Mouse (Mus musculus) c-Kit-positive CD71-positive TER-119-positive erythroid progenitor cells, embryonic 14.5 days (primary cell): ENCODE measurements at regions not wholly inside any gene's neighbourhood (a gene's known extent, or its start where the extent isn't known, plus 50 kb on each side); places are given as distances from the start of the nearest gene placed in this dataset.
A peak's percentile ranks its signal among the peaks of the same experiment; 100 is the strongest.

Experiments
- DNase-seq: peaks from one replicate; pipeline ENCODE4 v3.0.0-alpha.2; 2013; ENCODE audit warnings: low spot score

DNA sequence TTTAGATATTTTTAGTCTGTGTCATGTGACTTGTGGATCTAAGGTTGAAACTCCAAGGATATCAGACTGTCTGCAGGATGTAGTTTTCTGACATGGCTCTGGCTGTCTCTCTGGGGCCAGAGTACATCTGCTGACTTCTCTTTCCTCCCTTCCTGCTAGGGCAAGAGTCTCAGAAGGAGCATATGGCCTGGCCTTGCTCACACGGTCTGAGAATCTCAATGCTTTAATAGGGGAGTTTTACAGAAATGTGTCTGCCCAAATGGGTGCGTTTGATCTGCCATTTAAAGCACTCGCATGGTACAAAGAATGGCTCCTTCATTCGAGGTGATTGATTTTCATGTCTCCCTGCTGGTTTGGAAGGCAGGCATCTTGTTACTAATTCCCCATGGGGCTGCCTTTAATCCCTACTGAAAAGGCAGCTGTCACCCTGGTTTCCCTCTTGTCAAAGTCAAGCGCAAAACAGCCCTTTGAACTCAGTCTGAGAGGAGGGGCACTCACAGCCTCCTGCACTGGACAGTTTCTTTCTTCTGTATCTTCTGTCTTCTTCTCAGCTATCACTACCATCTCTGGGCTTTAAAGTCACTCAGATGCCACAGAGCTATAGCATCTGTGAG lies 199.7 kb upstream of the Eef2kmt start:
- DNase-seq = no peak

DNA sequence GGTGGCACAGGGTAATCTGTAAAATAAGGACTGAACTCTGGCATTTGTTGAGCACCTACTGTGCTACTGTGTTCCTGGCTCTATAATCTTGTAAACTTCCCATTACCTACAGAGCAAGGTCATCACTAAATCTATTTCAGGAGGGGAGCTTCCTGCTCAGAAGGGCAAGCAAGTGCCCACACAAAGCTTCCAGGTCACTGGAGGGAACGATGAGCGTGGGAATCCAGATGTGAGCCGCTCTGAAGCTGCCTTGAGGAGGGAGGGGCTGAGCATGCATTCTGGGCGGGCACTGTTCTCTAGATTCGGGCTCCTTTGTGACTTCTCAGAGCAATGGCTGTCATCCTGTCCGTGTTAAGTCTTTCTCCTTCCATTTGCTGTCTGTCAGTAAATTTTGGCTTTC lies 198.5 kb upstream of the Eef2kmt start:
- DNase-seq = no peak

DNA sequence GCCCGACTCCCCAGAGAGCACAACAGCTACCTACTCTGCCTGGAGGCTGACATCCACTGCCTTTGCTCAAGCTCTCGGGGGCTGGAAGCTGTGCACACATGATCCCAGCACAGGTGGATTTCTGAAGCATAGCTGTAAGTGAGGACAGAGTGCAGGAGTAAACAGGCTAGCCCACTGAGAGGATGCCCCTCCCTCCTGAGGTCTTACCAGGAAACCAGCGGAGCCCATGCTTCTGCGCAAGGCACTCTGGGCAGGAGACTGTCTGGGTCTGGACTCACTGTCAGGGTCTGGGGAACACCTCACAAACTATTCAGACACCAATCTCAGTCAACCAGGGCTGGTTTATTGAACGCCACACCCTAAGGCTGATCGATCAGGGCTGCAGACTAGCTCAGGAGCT lies 197.2 kb upstream of the Eef2kmt start:
- DNase-seq = no peak

DNA sequence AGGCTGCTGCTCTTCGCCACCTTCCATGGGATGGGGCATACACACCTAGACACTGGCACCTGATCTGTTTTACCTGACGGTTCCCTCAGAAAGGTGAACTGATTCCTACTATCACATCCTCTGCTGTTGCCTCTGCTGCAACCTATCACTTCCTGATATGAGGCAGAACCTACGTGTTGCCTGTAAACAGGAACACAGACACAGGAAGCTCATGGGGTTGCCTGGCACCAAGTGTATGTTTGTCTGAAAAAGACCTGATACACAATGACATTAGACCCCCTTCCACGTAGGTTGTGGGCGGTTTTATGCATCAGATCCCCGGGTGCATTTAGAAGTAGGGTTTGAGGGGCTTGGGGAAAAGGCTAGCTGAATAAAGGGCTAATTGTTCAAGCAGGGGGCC lies 190.0 kb upstream of the Eef2kmt start:
- no peak for DNase-seq

DNA sequence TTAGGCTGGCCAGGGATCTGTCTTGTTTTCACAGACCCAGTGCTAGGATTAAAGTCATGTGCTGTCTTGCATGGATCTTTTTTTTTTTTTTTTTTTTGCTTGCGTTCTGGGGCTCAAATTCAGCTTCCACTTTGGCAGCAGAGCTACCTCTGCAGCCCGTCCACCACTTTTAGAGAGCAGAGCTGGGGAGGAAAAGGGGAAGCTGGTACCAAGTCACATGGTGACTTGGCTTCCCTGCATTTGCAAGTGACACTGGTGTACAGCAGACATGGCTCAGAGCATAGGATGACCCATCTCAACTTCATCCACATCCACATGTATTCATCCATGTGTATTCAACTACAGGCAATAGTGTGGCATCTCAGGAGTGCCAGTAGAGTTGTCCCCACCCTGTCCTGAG lies 189.0 kb upstream of the Eef2kmt start:
- no peak for DNase-seq

DNA sequence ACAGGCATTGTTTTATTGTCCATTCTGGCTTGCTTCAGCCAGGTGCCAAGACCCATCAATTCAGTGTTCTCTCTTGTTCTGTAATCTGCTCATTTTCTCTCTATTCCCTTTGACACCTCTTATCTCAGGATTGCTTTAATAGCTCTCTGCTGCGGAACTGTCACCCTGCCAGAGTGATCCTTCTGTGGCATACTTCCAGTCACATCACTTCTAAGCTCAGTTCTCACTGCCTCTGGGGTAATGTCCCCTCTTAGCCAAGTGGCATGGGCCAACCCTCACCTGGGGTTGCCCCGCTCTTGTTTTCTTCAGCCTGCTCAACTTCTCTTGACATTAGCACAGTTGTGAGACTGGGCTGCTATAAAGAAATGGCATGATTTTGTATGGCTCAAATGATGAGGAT lies 183.9 kb upstream of the Eef2kmt start:
- DNase-seq = no peak

DNA sequence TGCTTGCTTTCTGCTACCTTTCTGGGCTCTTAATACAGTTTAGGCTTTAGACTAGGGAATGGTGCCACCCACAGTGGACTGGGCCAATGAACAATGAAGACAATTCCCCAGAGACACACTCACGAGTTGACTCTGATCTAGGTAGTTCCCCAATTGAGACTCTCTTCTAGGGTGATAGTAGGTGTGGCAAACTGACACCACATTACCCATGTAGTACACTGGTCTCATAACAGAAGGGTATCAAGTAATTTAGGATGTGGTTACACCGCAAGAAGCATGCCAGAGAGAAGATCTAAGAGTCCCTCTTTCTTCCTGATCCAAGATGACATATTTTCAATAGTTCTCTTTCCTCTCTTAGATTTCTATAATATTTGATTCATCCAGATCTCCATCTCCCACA lies 182.6 kb upstream of the Eef2kmt start:
- no peak for DNase-seq

DNA sequence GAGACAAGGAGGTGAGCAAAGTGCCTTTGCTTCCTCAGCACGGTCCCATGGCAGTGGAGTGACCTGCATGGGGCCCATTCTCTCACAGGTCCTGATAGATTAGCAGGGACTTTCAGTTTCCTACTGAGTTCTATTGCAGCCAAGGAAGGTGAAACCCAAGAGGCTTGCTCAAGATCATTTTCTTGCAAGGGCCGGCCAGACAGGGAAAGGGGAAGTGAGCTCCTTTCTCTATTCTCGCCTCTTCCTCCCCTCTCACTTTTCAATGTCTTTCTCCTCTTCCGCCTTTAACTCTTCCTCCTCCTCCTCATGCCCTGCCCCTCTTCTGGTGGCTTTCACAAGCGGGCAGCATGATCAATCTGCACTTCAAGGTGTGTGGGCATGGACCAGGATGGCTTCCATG lies 175.9 kb upstream of the Eef2kmt start:
- DNase-seq = no peak

DNA sequence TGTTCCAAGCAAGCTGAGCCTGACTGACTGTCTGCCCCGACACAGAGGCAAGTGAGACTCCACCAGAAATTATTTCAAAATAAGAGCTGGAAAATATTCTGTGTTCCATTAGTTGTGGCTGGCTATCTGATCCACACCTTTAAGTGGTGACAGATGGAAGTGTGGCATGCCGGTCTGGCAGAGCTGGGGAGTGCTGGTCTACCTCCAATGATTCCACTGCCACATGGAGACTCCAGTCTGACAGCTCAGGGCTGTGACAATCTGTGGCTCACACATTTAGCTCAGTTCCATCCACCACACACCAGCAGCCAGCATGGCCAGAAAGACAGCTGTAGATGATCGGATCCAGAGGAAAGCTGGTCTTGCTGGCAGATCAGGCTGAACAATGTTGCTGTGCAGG lies 175.3 kb upstream of the Eef2kmt start:
- no peak for DNase-seq

DNA sequence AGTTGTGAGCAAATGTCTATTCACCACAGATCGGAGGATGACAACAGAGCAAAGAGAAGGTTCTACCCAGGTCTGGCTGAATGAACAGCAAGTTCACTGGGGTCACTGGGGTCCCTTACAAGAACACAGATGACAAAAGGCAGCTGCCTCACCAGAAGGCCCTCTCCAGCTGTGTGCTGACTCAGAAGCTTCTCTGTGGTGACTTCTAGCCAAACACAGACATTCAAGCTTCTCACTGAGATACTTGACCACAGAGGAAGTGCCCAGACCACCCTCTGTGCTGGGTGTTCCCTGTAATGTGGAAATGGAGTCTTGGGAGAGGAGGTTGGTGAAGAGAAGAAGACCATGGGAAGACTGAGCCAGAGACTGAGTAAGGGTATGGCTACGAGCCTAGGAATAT lies 173.7 kb upstream of the Eef2kmt start:
- DNase-seq = no peak

DNA sequence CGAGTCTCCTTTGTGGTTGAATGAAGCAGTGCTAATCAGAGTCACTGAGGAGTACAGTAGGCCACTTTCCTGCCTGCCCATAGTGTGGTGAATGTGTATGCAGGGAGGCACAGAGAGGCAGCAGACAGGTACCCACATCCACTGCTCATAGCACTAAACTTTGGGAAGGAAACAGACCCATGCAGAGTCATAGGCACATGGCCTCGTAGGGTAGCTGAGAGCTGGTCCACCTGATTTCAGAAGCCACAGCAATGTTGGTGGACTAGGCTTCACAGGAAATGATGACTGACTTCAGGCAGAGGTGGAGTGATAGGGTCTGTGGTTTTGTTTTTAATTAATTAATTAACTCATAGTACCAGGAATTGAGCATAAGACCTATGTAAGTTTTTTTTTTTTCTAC lies 170.1 kb upstream of the Eef2kmt start:
- no peak for DNase-seq

DNA sequence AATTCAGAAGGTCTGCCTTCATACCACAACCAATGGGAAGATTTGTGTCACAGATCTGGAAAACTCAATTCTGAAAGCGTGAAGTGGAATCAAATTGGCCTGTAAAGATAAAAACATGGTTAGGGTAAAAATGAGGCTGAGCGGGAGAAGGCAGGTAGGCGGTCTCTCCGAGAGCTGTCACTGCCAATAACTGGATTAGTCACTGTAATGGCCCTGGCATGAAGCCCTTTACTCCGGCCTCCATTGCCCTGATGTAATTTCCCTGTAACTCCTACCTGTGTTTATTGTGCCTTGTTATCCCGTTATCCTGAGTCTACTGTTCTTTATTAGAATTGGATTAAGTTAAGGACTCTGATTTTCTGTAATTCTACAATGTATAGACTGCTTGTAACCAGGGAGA lies 166.3 kb upstream of the Eef2kmt start:
- DNase-seq = no peak

DNA sequence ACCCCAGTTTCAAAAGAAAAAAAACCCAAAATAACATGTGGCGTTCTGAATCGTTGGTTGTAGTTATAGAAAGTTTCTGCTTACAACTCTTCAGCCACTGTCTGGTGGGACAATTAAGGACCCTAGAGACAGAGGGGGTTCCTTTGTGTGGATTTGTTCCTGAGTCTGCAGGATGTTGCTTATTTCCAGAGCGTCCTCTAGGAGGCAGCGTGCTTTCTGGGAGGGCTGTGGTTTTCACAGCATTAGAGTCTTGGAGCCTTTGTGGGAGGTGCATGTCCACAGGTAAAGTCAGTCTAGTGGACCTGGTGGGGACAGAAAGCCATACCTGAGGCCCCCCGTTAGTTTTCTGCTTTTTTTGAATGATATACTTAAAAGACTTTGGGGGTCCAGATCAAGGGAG lies 165.8 kb upstream of the Eef2kmt start:
- no peak for DNase-seq

DNA sequence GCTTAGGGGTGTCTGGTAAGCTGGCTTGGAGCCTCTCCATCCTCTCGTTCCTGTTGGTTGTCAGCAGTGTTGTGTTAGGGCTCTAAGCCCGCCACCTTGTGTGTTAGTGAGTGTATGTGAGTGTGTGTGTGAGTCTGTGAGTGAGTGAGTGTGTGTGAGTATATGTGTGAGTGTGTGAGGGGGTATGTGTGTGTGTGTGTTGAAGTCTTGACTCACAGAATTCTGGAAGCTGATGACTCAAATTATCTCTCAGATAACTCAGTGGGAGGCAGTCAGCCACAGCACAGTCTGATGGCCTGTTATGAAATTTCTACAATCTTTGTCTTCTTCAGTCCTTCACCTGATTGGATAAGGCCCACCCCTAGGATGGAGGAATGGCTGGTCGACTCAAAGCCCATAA lies 163.7 kb upstream of the Eef2kmt start:
- no peak for DNase-seq

DNA sequence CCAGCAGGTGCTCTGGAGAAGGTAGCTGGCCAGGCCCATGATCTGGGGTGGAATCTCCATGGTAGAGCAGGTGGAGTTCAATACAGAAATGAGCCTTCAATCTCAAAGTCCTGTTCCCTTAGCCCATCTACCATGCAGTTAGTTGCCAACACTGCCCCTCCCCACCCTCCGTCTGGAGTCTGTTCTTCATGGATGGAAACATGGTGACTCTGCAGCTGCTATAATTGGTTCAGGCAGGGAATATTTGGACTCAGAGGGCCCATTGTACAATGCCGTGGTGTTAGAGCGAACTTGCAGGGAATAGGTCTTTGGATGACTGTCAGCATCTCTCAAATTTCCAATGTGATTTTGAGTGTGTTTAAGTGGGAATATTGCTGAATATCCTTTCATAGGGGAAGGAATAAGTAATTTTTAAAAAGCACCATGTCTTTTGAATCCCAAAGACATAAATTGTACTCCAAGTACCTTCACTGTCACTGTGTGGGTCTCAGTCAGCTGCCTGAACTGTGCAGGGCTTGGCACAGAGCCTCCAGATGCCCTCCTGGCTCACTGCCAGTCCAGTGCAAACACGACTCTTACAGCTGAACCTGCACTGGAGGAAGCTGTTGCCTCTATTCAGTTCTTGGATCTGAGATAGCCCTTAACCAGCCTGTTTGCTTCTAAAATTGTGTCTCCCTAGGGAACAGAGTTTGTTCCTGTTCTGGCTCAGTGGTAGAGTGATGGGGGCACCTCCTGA lies 162.8 kb upstream of the Eef2kmt start:
- DNase-seq = no peak

DNA sequence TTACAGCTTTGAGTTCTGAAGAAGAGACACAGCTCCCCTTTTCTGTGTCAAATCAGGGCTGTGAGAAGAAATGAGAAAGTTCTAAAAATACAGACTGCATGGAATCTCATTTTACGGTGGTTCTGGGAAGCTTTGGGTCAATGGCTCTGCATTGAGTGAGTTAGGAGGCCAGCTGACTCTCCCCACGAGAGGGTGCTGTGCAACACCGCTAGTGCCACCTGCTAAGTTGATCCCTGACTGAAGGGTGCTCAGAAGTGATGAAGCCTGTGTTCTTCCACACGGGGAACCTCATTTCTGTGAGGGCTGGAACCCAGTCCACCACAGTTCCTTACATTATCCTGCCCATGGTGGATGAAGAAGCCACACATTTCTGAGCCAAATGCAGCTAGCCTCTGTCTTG lies 159.5 kb upstream of the Eef2kmt start:
- DNase-seq = no peak

DNA sequence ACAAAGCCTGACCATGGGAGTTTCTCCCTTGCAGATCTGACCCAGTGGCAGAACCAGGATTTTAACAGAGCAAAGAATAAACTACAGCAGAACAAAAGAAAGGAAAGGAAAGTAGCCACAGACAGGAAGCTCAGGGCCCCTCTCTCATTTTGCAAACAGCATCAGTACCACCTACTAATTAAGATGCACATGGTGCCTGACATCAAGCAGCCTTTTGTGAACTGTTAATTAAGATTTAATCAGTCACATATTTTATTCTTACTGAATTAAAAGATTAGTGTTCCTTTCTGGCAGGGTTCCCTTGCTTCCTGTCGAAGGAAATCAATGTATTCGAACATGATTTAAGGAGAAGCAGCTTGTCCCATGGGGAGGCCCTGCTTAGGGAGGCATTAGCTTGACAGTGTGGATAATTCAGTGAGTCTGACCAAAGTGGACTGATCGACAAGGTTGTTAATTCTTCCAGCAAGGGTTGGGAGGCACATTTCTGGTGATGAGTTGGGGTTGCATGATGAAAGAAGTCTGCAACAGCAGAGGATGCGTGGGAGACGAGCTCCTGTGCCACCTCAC lies 156.1 kb upstream of the Eef2kmt start:
- no peak for DNase-seq

DNA sequence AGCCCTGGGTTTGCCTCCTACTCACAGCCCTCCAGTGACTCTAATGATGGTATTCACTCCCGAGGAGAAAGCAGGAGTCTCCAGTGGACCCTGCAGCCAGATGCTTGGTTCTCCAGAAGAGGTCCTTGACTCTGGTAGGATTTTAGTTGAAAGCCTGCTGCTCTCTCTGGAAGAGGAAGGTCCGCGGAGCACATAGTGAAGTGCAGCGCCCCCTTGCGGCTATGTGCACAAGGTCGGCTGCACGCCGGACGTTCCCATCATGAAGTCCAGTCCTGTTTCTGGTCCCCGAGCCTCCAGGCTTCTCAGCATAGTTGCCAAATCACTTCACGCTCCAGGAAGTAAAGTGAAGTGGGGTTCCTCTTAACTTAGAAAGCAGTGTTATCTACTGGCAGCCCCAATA lies 150.9 kb upstream of the Eef2kmt start:
- DNase-seq = peak; percentile 15

DNA sequence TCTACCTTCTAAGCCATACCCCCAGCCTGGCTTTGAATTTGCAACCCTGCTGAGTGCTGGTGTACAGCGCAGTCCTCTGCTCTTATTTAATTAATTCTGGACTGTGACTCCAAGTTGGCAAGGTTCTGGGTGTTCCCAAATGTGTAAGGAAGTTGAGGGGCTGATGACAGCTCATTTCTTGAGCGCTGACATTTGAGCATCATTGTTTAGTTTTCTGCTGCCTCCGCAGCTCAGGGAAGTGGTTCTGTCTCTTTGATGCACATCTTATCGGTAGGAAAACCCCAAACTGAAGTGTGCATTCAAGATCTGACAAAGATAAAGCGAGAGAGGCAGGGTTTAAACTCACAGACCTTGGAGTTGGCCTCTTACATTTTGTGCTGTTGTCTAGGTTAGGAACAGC lies 137.6 kb upstream of the Eef2kmt start:
- no peak for DNase-seq

DNA sequence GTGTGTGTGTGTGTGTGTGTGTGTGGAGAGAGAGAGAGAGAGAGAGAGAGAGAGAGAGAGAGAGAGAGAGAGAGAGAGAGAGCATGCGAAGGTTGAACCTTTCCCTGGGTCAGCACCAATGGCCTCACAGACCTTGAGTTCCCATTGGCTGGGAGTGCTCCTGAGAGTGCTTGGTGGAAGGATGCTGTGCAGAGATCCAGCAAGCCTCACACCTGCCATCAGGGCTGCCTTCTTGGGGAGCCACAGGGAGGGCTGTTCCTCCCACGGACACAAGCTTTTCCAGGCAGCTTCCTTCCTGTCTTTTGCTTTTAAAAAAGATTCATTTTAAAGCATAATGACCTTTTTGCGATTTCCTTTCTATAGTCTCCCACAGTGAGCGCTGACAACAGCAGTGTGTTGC lies 127.1 kb upstream of the Eef2kmt start:
- no peak for DNase-seq

DNA sequence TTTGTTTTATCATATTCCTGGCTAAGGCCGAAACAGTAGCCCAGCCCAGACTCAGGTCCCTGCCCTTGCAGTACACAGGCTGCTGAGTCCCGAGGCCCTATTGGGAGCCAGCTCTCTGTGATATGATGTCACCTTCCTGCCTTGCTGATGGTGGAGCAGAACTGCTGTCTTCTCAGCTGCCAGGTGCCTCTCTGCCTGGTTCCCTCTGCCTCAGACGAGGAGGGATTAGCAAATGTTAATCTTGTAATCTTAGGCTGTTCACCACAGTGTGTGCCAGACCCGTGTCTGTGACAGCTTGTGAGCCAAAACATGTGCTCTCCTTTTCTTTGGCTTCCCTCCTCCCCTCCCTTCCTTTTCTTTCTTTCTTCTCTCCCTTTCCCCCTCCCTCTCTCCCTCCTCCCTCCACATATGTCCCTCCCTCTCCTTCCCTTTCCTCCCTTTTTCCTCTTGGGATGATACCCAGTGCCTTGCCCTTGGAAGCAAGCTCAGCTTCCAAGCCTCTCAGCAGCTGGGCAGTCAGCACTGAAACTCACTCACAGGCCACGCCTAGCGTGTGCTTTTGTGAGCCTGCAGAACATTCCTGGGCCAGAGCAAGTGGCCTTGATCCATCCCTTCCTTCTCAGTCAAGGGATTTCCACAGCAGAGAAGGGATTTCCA lies 126.6 kb upstream of the Eef2kmt start:
- DNase-seq = no peak

DNA sequence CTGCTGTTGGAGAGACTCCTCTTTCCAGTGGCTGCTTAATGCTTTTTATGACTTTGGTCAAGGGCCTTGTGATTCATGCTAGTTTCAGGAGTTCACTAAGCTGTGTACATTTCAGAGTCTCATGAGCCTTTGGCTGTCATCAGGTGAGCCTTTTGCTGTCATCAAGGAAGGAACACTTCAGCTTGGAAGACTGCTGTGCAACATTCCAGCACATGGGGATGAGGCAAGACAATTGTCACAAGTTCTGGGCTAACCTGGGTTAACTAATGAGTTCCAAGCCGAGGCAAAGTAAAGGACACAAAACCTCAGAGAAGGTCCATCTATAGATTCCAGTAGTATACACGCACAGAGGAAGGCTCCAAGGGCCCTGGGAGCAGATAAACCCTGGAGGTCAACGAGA lies 124.8 kb upstream of the Eef2kmt start:
- no peak for DNase-seq

DNA sequence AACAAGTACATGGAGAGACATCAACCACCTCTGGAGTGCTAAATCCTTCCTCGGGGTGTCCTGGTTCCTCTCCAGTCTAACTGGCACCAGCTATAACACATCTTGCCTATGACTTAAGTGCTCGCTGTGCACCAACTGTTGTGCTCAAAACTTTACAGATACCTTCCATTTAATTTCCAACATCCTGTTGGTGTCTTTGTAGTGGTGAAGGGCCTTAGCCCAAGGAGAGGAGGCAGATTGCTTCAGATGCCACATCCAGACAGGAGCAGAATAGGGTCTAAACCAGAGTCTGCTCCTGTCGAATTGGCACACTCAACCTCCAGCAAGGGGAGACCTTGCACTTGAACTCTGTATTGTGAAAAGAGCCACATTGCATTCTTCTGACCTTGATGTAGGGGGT lies 121.2 kb upstream of the Eef2kmt start:
- no peak for DNase-seq
